Mouse (Mus musculus) erythroblast, embryonic 14.5 days (primary cell): ENCODE data around the gene Lhfp. TPM values are rescaled to one million over a fixed set of nuclear protein-coding genes. Genes with fewer than 3 reads are reported as not detected.

Experiments used
- H3K27me3 ChIP-seq: 2 replicates; pipeline ENCODE4 v1.6.1; 2012; ENCODE audit warnings: inconsistent platforms; ENCODE audit not compliant: control insufficient read depth
- H3K36me3 ChIP-seq: 2 replicates; pipeline ENCODE4 v1.6.1; 2012; ENCODE audit warnings: mild to moderate bottlenecking, inconsistent platforms; ENCODE audit not compliant: control insufficient read depth
- H3K4me1 ChIP-seq: 2 replicates; pipeline ENCODE4 v1.6.1; 2012; ENCODE audit warnings: inconsistent platforms; ENCODE audit not compliant: control insufficient read depth
- H3K4me3 ChIP-seq: replicated peaks from 2 replicates; pipeline ENCODE3; 2012; ENCODE audit warnings: moderate library complexity, mild to moderate bottlenecking, inconsistent platforms
- H3K9me3 ChIP-seq: 2 replicates; pipeline ENCODE4 v1.6.1; 2012; ENCODE audit warnings: low read length, inconsistent platforms, mixed read lengths; ENCODE audit not compliant: control insufficient read depth
- GATA1 ChIP-seq: IDR thresholded peaks from 2 replicates; pipeline ENCODE4 v1.6.1; 2012; ENCODE audit warnings: low read length, inconsistent platforms, mixed read lengths
- TAL1 ChIP-seq: IDR thresholded peaks from 3 replicates; pipeline ENCODE4 v1.6.1; 2012; ENCODE audit warnings: low read length, inconsistent platforms, mixed read lengths
- polyA plus RNA-seq: library from polyadenylated mRNA; stranded (reverse); fragments of >175 nt; gene quantifications from 2 replicates; pipeline ENCODE4 v1.2.3, GENCODE M21; 2012

Lhfp gene
- polyA plus RNA-seq, 1 experiment = not detected

GRCm38 (mm10) chr3:53080710-53081109 lies 39.4 kb downstream of the Lhfp start:
- no peaks in the 10 kb centered on the region for H3K36me3 ChIP-seq
- no peak for TF ChIP-seq TAL1
- TF ChIP-seq GATA1 = no peak
- no peaks in the 10 kb centered on the region for H3K4me1 ChIP-seq
- no peaks in the 10 kb centered on the region for H3K27me3 ChIP-seq
- H3K9me3 ChIP-seq = no peaks in the 10 kb centered on the region; the same call in 1 of the 2 replicates
- H3K4me3 ChIP-seq = no peak overlapping the region

- H3K27me3 ChIP-seq = no peaks in the 10 kb centered on the region
- H3K9me3 ChIP-seq = no peaks in the 10 kb centered on the region; the same call in 1 of the 2 replicates
- H3K4me1 ChIP-seq = no peaks in the 10 kb centered on the region
- TF ChIP-seq GATA1 (no peak), TAL1 (no peak)
- H3K4me3 ChIP-seq = no peak overlapping the region
- H3K36me3 ChIP-seq = no peaks in the 10 kb centered on the region
Measured at GRCm38 (mm10) chr3:53083717-53084116, 42.4 kb downstream of the Lhfp start.

- Histone ChIP-seq H3K4me3 (no peak overlapping the region), H3K9me3 (no peaks in the 10 kb centered on the region; the same call in 1 of the 2 replicates)
Measured at GRCm38 (mm10) chr3:53084806-53085205, 43.5 kb downstream of the Lhfp start.

GRCm38 (mm10) chr3:53086481-53087155 lies 45.3 kb downstream of the Lhfp start:
- H3K4me3 ChIP-seq = no peak overlapping the region
- no peaks in the 10 kb centered on the region for H3K36me3 ChIP-seq
- no peaks in the 10 kb centered on the region for H3K4me1 ChIP-seq
- no peaks in the 10 kb centered on the region; the same call in 1 of the 2 replicates for H3K9me3 ChIP-seq
- H3K27me3 ChIP-seq = no peaks in the 10 kb centered on the region
- TF ChIP-seq TAL1 (no peak), GATA1 (no peak)

More at GRCm38 (mm10) chr3:53084806-53085205, 43.5 kb downstream of the Lhfp start:
- TF ChIP-seq TAL1 (no peak), GATA1 (no peak)
- no peaks in the 10 kb centered on the region for H3K27me3 ChIP-seq
- no peaks in the 10 kb centered on the region for H3K4me1 ChIP-seq
- H3K36me3 ChIP-seq = no peaks in the 10 kb centered on the region

- H3K27me3 ChIP-seq = no peaks in the 10 kb centered on the region
- no peaks in the 10 kb centered on the region; the same call in 1 of the 2 replicates for H3K9me3 ChIP-seq
- TF ChIP-seq GATA1 (no peak), TAL1 (no peak)
- no peaks in the 10 kb centered on the region for H3K4me1 ChIP-seq
- no peaks in the 10 kb centered on the region for H3K36me3 ChIP-seq
- no peak overlapping the region for H3K4me3 ChIP-seq
Measured at GRCm38 (mm10) chr3:53087156-53087805, 46.0 kb downstream of the Lhfp start.

GRCm38 (mm10) chr3:53089921-53090320 lies 48.6 kb downstream of the Lhfp start:
- TF ChIP-seq GATA1 (no peak), TAL1 (no peak)
- H3K4me3 ChIP-seq = no peak overlapping the region
- no peaks in the 10 kb centered on the region for H3K36me3 ChIP-seq
- no peaks in the 10 kb centered on the region for H3K27me3 ChIP-seq
- H3K4me1 ChIP-seq = no peaks in the 10 kb centered on the region
- H3K9me3 ChIP-seq = no peaks in the 10 kb centered on the region

- TF ChIP-seq TAL1 (no peak), GATA1 (no peak)
- Histone ChIP-seq H3K27me3 (no peaks in the 10 kb centered on the region), H3K36me3 (no peaks in the 10 kb centered on the region), H3K9me3 (no peaks in the 10 kb centered on the region), H3K4me1 (no peaks in the 10 kb centered on the region), H3K4me3 (no peak overlapping the region)
Measured at GRCm38 (mm10) chr3:53100210-53100609, 58.9 kb downstream of the Lhfp start.

GRCm38 (mm10) chr3:53100803-53101202 lies 59.5 kb downstream of the Lhfp start:
- no peaks in the 10 kb centered on the region for H3K27me3 ChIP-seq
- H3K4me3 ChIP-seq = no peak overlapping the region
- no peak for TF ChIP-seq GATA1
- TF ChIP-seq TAL1 = no peak
- no peaks in the 10 kb centered on the region for H3K9me3 ChIP-seq
- H3K36me3 ChIP-seq = no peaks in the 10 kb centered on the region
- H3K4me1 ChIP-seq = no peaks in the 10 kb centered on the region

- no peaks in the 10 kb centered on the region for H3K36me3 ChIP-seq
- TF ChIP-seq GATA1 (no peak), TAL1 (no peak)
Measured at GRCm38 (mm10) chr3:53101711-53102110, 60.4 kb downstream of the Lhfp start.

More at GRCm38 (mm10) chr3:53101711-53102110, 60.4 kb downstream of the Lhfp start:
- no peak overlapping the region for H3K4me3 ChIP-seq
- no peaks in the 10 kb centered on the region for H3K4me1 ChIP-seq
- H3K27me3 ChIP-seq = no peaks in the 10 kb centered on the region
- no peaks in the 10 kb centered on the region for H3K9me3 ChIP-seq
